Mouse (Mus musculus) cerebellum, adult 8-10 months (tissue): ENCODE measurements around the gene Cap1.

Experiments
- DNase-seq: peaks from one replicate; pipeline ENCODE4 v3.0.0; 2022

The Cap1 gene

DNA sequence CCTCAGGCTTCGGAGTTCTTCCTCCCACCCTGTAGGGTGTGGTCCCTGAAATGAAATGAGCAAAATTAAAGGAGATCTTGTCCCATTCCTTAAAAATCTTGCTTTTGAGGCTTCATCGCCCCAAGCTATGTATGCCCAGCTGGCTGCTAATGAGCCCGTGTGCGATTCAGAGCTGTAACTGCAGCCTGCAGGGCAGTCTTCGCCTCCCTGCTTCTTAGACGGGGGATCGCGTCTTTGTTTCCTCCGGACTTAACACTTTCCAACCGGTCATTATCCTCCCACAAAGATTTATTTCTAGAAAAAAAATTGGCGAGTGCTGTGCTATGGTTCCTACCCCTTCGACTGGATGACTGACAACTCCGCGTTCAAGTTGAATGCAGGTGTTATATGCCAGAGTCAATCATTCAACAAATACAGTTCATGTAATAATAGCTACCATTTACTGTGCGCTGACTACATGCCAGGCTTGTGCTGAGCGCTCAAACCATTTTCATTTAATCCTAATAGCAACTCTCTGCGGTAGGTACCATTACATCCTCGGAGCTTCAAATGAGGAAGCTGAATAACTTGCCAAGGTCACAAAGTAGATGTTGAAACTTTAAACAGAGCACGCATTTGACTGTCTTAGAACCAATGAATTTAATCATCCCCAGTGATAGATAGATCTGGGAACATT is 861 bp upstream of the Cap1 start:
- DNase-seq = no peak

GRCm38 (mm10) chr4:122884481-122885340 is 1.1 kb downstream of the Cap1 start:
- no peak for DNase-seq

GRCm38 (mm10) chr4:122884051-122884450 is 1.8 kb downstream of the Cap1 start:
- DNase-seq = no peak

GRCm38 (mm10) chr4:122883294-122883693 is 2.6 kb downstream of the Cap1 start:
- DNase-seq = no peak

DNA sequence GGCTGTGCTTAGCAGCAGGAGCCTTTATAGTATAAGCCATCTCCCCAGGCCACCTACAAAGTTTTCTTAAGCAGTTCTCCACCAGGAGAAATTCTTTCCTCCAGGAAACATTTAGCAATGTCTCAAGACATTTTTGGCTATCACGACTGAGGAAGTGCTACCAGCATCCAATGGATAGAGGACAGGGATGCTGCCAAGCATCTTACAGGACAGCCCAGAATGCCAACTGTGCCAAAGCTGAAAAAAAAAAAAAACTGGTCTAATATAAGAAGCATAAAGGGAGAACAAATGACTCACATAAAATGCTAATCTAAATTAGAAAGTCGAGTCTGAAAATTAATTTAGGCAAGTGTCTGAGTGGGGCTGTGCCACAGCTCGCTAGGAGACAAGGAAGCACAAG is 3.3 kb downstream of the Cap1 start:
- no peak for DNase-seq

DNA sequence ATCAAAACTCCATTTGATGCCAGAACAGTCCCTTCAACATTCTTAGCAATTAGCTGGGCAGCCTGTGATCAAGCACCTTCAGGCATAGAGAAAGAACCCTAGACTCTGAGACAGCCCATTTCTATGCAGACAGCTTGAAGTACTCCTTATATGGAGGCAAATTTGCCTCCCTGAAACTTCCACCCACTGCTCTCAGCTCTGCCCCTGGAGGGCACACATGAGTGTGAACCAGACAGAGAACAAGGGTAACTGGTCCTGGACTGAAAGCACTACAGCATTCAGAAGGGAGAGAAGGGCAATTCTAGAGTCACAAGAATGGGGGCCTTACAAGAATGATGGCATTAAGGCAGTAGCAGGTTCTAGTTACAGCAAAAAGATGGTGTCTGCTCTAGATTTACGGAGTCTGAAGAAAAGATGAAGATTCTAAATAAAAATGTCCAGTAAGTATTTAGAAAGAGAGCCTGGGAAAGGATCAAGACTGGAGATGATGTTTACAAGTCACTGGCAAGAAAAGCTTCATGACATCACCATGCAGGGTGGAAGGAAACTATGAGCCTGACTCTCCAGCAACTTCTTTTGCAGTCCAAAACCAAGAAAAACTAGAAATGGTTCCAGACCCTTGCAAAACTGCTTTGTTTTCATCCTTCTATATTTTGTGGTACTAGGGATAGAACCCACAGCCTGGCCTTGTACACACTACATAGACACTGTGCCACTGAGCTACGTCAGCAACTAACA is 7.4 kb downstream of the Cap1 start:
- no peak for DNase-seq

DNA sequence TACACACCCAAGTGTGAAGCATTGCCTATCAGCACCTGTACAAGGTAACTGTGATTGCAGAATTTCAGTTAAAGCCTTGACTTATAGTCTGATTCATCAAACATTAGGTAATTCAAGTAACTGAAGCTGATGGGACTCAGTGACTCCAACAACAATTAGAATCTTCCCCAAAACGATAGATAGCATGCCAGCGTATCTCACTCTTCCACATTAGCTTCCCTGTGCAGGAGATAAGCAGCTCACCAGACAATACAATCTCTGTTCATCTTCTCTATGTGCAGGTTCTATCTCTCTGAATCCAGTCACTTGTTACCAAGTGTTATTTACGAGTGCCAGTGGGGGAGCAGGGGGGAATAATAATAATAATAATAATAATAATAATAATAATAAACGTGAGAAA is 12.3 kb downstream of the Cap1 start:
- no peak for DNase-seq

- no peak for DNase-seq
Observed at GRCm38 (mm10) chr4:122873003-122873402, 12.9 kb downstream of the Cap1 start.

GRCm38 (mm10) chr4:122871989-122872388 is 13.9 kb downstream of the Cap1 start:
- DNase-seq = no peak

DNA sequence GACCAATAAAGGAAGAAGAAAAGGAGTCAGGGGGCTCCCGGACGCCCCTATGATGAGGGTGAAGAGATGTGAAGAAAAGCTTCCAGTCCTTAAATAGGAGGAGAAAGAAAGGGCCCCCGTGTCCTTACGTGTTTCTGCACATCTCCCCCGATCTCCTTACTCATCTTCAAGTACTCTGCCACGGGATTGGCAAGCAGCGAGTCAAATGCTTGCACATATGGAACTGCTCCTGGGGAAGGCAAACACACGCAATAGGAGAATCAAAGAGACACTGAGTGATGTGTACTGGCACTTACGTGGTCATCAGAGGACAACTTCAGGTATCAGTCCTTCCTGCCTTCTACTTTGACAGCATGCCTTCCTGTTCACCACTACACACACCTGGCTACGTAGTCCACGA is 14.6 kb downstream of the Cap1 start:
- DNase-seq = no peak

- no peak for DNase-seq
Observed at GRCm38 (mm10) chr4:122870741-122871140, 15.1 kb downstream of the Cap1 start.

DNA sequence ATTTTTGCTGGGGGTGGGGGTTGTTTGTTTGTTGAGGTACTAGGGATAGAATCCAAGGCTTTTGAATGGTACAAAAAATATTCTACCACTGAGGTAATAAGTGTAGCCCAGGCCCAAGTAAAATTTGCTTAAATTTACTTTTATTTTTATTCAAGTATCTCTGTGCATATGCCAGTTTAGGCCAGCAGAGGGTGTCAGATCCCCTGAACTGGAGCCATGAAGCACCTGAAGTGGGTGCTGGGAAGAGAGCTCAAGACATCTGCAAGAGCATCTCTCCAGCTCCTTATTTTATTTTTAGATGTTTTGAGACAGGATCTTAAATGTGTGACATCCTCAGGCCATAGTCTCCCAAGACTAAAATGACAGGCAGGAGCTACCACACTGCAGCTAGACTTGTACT is 15.8 kb downstream of the Cap1 start:
- no peak for DNase-seq

- DNase-seq = no peak
Observed at GRCm38 (mm10) chr4:122868041-122868440, 17.8 kb downstream of the Cap1 start.

GRCm38 (mm10) chr4:122861836-122862235 is 24.0 kb downstream of the Cap1 start:
- DNase-seq = peak; percentile 12

DNA sequence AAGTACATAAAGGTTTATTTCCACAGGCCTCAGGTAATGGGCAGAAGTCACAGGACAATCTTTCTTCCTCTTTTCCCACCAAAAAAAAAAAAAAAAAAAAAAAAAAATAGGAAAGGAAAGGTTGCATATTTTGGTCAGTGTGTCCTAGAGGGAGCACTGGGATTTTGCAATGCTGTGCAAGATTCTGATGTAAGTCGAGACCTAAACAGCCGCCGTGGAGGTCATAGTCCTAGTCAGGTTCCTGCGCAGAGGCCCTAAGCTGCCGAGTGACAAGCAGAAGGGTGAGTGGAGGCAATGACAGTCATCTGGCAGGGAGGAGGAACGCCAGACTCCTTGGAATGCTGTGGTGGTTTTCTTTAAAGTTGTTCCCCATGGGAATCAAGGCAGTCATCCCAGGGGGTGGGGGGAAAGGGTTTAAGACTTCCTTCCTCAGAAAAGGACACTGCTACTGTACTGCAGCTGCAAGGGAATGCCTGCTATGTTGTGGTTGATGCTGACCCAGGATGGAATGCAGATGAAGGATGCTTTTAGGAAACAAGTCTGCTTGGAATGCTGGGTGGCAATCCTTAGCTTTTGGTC is 26.7 kb downstream of the Cap1 start:
- no peak for DNase-seq

DNA sequence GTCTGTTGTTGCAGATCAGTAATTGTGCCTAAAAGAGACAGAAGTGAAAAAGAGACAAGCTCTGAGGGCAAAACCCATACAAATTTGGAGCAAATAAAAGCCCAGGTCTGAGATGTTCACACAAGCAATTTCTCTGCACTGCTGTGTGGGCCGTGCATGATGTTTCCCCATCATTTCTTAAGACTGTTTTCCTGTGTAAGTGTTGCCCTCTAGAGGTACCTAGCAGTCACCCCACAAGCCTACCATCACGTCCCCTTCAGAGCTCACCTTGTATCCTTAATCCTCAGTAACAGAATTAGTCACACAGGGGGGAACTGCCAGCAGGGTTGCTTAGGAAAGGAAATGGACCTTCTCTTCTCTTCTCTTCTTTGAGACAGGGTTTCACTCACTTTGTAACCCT is 27.9 kb downstream of the Cap1 start:
- no peak for DNase-seq

- no peak for DNase-seq
Observed at GRCm38 (mm10) chr4:122854770-122855169, 31.1 kb downstream of the Cap1 start.

GRCm38 (mm10) chr4:122853691-122854090 is 32.2 kb downstream of the Cap1 start:
- no peak for DNase-seq

GRCm38 (mm10) chr4:122851535-122851934 is 34.3 kb downstream of the Cap1 start:
- no peak for DNase-seq

- no peak for DNase-seq
Observed at GRCm38 (mm10) chr4:122848150-122848621, 37.7 kb downstream of the Cap1 start.

DNA sequence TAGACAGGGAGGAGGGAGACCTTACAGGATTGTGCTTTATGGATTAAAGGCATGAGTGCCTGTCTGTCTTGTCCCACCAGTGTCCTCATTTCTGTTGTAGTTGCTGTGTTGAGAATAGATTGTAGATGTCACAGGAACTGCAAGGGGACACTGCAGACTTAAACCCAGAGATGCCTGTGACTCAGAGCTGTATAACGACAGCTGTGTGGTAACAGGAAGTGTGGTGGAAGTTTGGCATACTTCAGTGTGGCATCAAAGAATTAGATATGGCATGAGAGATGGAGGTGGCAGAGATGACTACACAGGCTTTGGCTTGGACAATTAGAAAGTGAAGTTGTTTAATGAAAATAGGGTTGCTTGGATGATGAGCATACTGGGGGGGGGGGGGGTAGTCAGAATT is 47.4 kb downstream of the Cap1 start:
- DNase-seq = no peak

- no peak for DNase-seq
Observed at GRCm38 (mm10) chr4:122837994-122838393, 47.9 kb downstream of the Cap1 start.

- no peak for DNase-seq
Observed at GRCm38 (mm10) chr4:122837180-122837730, 48.6 kb downstream of the Cap1 start.
